Mouse (Mus musculus) adrenal gland, adult (tissue): ENCODE results near the gene Insr.
"Not testable (repeated sequence)": the region's sequence is repeated elsewhere in the genome, so short reads cannot be mapped to it uniquely, and the experiment has no call there.

Experiments
- DNase-seq, 2 experiments: peaks; one replicate each; pipeline ENCODE4 v3.0.0; 2022 to 2023; ENCODE audit warnings: low spot score in 1 of 2; ENCODE audit not compliant: inconsistent age in 2 of 2

The Insr gene

DNA sequence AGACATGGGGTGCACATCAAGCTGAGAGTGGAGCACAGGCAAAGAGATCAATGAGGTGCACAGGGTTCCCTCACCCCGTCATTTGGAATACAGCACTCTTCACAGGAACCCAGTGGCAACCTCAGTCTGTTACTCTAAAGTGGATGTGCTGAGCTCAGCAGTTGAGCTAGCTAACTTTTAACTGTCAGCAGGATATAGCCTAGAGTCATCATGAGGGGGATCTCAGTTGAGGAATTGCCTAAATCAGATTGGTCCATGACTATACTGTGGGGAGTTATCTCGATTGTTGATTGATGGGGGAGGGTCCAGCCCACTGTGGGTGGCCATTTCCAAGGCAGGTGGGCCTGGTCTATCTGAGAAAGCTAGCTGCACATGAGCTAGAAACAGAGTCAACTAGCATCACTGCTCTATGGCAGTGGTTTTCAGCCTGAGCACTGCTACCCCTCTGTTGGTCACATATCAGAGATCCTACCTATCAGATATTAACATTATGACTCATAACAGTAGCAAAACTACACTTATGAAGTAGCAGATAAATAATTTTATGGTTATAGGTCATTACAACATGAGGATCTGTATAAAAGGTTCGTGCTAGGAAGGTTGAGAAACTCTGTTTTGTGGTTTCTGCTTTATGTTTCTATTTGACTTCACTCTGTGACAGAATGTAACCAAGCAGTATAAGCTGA lies 74.5 kb downstream of the Insr start:
- no peak for DNase-seq

DNA sequence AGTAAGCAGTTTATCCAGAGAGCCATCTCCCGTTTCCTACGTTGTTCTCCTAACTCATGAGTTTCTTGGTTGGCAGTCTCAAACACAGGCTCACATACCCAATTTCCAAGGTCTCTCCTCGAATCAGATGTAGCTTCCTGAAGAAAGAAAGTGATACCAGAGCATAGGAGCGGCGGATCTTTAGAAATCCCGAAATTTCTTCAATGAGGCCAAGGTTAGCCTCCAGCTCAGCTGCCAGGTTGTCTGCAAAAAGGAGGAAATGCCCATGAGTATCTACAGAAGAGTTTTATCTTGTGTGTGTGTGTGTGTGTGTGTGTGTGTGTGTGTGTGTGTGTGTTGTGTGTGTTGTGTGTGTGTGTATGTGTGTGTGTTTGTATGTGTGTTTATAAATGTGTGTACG lies 76.6 kb downstream of the Insr start:
- peak; percentile 63 to 87 for DNase-seq

DNA sequence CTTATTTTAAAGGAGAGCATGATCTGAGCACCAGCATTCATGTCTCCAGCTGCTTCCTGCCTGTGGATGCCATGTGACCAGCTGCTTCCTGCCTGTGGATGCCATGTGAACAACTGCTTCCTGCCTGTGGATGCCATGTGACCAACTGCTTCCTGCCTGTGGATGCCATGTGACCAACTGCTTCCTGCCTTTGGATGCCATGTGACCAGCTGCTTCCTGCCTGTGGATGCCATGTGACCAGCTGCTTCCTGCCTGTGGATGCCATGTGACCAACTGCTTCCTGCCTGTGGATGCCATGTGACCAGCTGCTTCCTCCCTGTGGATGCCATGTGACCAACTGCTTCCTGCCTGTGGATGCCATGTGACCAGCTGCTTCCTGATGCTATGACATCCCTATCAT lies 85.1 kb downstream of the Insr start:
- not testable (repeated sequence) for DNase-seq

DNA sequence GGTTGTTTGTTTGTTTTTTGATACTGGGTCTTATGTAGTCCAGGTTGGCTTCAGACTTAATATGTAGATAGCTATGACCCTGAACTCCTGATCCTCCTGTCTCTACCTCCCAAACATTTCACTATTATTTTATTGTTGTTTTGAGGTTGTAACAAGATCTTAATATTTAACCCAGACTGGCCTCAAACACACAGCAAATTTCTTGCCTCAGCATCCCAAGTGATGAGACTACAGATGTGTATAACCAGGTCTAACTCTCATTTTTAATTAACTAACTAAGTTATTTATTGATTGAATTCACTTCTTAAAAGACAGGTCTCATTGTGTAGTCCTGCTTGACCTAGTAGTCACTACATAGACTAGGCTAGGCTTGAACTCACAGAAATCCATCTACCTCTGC lies 88.4 kb downstream of the Insr start:
- no peak for DNase-seq

DNA sequence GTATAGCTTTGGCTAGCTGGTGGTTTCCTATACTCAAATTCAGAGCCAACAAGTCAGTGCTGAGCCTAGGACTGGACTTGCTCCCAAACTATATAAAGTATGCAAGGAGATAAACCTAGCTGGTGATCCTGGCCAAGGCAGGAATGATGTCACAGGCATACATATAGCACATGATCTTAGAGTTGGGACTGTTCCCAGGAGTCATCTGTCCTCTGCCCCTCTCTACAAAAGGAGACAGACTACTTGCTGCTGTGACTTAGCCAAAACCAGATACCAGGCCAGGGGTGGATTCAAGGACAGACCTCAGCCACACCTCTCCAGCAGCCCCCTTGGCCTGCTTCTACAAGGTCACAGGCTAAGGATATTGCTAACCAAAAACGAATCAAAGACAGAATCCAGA lies 92.0 kb downstream of the Insr start:
- DNase-seq = peak in 1 of 2 experiments; percentile 63

DNA sequence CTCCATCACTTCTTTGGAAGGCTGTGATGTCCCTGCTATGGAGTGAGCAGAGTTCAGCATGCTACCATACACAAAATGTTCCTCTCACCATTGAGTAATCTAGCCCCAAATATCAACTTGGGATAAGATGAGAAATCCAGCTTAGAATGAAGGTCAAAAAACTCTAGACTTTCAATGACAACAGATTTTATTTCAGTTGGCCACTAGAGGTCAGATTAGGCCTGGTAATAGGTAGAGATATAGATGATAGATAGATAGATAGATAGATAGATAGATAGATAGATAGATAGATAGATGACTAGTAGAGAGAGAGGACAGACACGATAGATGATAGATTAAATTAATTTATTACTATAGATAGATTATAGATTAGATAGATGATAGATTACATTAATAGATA lies 99.5 kb downstream of the Insr start:
- peak in 1 of 2 experiments; percentile 69 for DNase-seq

DNA sequence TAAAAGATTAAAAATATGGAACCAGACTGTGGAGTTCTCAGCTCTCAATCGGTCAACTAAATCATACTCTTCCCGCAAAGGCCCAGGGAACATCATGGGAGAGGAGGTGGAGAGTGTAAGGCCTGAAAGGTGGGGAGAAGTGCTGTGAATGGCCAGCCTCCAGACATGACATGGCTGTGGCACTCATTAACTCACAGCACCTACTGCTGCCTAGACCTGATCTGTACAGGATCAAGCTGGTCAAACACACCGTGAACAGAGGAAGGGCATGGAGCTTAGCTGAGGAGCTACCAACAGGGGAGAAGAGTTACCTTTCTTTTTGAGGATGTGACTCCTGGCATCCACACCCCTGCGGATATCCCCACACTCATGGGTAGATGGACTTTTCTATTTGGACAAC lies 102.0 kb downstream of the Insr start:
- DNase-seq = no peak

DNA sequence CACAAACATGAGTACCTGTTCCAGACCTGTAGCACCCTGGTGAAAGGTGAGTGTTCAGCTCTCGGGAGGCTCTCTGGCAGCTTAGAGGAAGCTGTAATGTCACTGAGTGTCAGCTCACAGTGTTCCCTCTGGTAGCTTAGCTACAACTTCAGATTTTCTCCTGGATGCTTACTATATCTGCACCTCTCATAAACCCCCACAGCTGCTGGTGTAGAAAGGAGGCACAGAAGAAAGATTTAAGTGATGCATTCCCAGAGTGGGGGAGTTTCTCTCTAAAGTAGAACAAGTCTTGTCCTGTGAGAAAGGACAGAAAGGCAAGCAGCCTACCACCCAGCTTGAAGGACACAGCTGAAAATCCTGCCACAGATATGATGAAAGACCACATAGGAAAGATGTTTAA lies 107.2 kb downstream of the Insr start:
- DNase-seq = no peak

DNA sequence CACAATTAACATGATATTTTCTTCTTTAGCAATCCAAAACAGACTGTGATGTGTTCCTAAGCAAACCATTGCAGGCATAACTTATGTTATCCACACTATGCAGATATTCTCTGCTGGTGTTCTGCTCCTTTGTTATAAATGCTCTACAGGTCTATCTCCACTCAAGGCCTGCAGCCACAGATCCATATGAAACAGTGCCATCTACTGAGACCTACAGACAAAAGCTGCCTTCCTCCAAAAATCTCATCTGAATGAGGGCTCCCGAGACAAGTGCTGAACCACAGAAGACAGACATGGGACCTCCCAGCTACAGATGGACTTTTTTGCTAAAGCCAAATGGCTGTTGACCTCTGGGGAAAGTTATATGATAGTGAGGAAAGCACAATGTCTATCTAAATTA lies 132.9 kb downstream of the Insr start:
- DNase-seq = peak in 1 of 2 experiments; percentile 28

DNA sequence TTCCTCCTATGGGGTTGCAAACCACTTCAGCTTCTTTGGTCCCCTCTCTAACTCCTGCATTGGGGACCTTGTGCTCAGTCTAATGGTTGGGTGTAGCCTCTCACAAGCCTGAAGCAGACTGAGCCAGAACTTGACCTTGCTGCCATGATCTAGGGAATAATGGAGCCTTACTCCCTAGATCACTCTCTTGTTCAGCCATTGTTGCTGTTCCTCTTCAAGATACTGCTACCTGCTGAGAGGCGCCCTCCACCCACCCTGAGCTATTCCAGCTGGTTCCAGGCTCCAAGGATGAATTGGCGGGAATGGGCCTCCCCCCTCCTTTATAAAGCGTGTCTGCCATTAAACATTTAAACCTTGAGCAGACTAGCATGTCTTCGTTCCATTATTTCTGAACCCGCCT lies 179.0 kb downstream of the Insr start:
- DNase-seq = not testable (repeated sequence)
